In genomic region chr1:37029942-37030341, GRCm38 (mm10) we compare ENCODE assay signal across 11 mouse cellular contexts. TPM values are rescaled to one million over a fixed set of nuclear protein-coding genes. Genes with fewer than 3 reads are reported as not detected.
DNase-seq lines count a peak whose midpoint lies in the region; ATAC-seq and TF ChIP-seq lines count a peak whose summit lies in the region.
"Had no signal": no experiment of that assay in that cellular context is flagged by ENCODE, and none has a peak within 500 bp of the region (broad histone marks: within the 10 kb centered on the region; RNA-seq: fewer than 3 reads in every experiment).

No protein-coding gene starts in this region.

- no peak for TF ChIP-seq CTCF in layer of hippocampus, adult 2 months (conservative IDR thresholded peaks at IDR 0.05)
- no peak for TF ChIP-seq CTCF in midbrain, postnatal 0 days (IDR thresholded peaks at IDR 0.05)

- H3K27ac ChIP-seq in layer of hippocampus, adult 2 months: no peak overlapping the region
- H3K27ac ChIP-seq in forebrain, embryonic 11.5 days (ENCODE audit: low read depth, low read length): no peak overlapping the region
- H3K27ac ChIP-seq in intestine, embryonic 16.5 days (ENCODE audit: low read length): peak overlapping the region; percentile 86
- H3K27ac ChIP-seq in midbrain, postnatal 0 days (ENCODE audit: low read depth, low read length): no peak overlapping the region
- H3K27ac ChIP-seq: liver, embryonic 14.5 days had no signal

- H3K9ac ChIP-seq in forebrain, embryonic 11.5 days (ENCODE audit: low read length): no peak overlapping the region
- no peak overlapping the region for H3K9ac ChIP-seq in intestine, embryonic 16.5 days (ENCODE audit: low read depth, low read length)
- H3K9ac ChIP-seq in midbrain, postnatal 0 days (replicated peaks; ENCODE audit: low read length, poor library complexity, severe bottlenecking): peak overlapping the region; percentile 50; the same call in 1 of the 2 replicates
- H3K9ac ChIP-seq: liver, embryonic 14.5 days had no signal

- no peaks in the 10 kb centered on the region for H3K27me3 ChIP-seq in forebrain, embryonic 11.5 days (ENCODE audit: control insufficient read depth, insufficient read depth, low read length)
- no peaks in the 10 kb centered on the region for H3K27me3 ChIP-seq in intestine, embryonic 16.5 days (replicated peaks; ENCODE audit: control insufficient read depth, insufficient read depth, low read length)
- no peaks in the 10 kb centered on the region for H3K27me3 ChIP-seq in midbrain, postnatal 0 days (ENCODE audit: insufficient read depth, low read length)

- no peak for DNase-seq in layer of hippocampus, adult 2 months (ENCODE audit: low spot score in 2 of 2)
- DNase-seq in layer of hippocampus, adult 8-10 months (ENCODE audit: low spot score in 2 of 2): no peak
- DNase-seq in forebrain, embryonic 11.5 days (ENCODE audit: low spot score): no peak
- DNase-seq in midbrain, postnatal 0 days (ENCODE audit: low spot score): no peak
- no peak for DNase-seq in left cerebral cortex, postnatal 25 days (ENCODE audit: low spot score in 2 of 2)
- DNase-seq: cerebellum, adult 11-12 months; right cerebral cortex, postnatal 14 days had no signal

- H3K9me3 ChIP-seq in forebrain, embryonic 11.5 days (ENCODE audit: control insufficient read depth, low read length): no peaks in the 10 kb centered on the region
- H3K9me3 ChIP-seq in intestine, embryonic 16.5 days (ENCODE audit: control insufficient read depth, low read length): no peaks in the 10 kb centered on the region
- H3K9me3 ChIP-seq in midbrain, postnatal 0 days (ENCODE audit: low read length): no peaks in the 10 kb centered on the region

- peak overlapping the region; percentile 58; the same call in 1 of the 2 replicates for H3K4me3 ChIP-seq in layer of hippocampus, adult 2 months
- no peak overlapping the region for H3K4me3 ChIP-seq in forebrain, embryonic 11.5 days (ENCODE audit: low read depth, low read length)
- H3K4me3 ChIP-seq in intestine, embryonic 16.5 days (ENCODE audit: low read length): no peak overlapping the region
- no peak overlapping the region for H3K4me3 ChIP-seq in midbrain, postnatal 0 days (ENCODE audit: low read depth, low read length)

- H3K4me2 ChIP-seq in forebrain, embryonic 11.5 days (ENCODE audit: low read depth, low read length, severe bottlenecking): peak overlapping the region; percentile 76; the same call in 1 of the 2 replicates
- peak overlapping the region; percentile 90; the same call in 1 of the 2 replicates for H3K4me2 ChIP-seq in intestine, embryonic 16.5 days (ENCODE audit: low read depth, low read length)
- H3K4me2 ChIP-seq in midbrain, postnatal 0 days (ENCODE audit: low read depth, low read length, poor library complexity, severe bottlenecking): peak overlapping the region; percentile 87; the same call in 1 of the 2 replicates

- H3K36me3 ChIP-seq in forebrain, embryonic 11.5 days (ENCODE audit: control insufficient read depth, insufficient read depth, low read length): no peaks in the 10 kb centered on the region
- H3K36me3 ChIP-seq in intestine, embryonic 16.5 days (ENCODE audit: control insufficient read depth, insufficient read depth, low read length): no peaks in the 10 kb centered on the region
- no peaks in the 10 kb centered on the region for H3K36me3 ChIP-seq in midbrain, postnatal 0 days (ENCODE audit: insufficient read depth, low read length)

- intact Hi-C loops in left cerebral cortex, postnatal 25 days (cut with DNase I): no loop called here

- 40% methylated on average over 5 of the region's 5 CpGs for WGBS in forebrain, embryonic 11.5 days
- WGBS in intestine, embryonic 16.5 days: 35% methylated on average over 5 of the region's 5 CpGs
- 44% methylated on average over 5 of the region's 5 CpGs for WGBS in midbrain, postnatal 0 days

- H3K4me1 ChIP-seq in forebrain, embryonic 11.5 days (replicated peaks; ENCODE audit: control insufficient read depth, insufficient read depth, low read length): peaks cover 4% of the 10 kb centered on the region; the same call in 1 of the 2 replicates
- H3K4me1 ChIP-seq in intestine, embryonic 16.5 days (ENCODE audit: control insufficient read depth, insufficient read depth, low read length): peaks cover 22% of the 10 kb centered on the region
- H3K4me1 ChIP-seq in midbrain, postnatal 0 days (ENCODE audit: insufficient read depth, low read length): no peaks in the 10 kb centered on the region

- no peak for ATAC-seq in forebrain, embryonic 11.5 days (replicated peaks; ENCODE audit: low FRiP score)
- ATAC-seq in intestine, embryonic 16.5 days: 0 out of 2 replicates have a peak, but pooled peaks have one; percentile 31
- ATAC-seq in midbrain, postnatal 0 days (ENCODE audit: low FRiP score): no peak
- ATAC-seq in erythroid progenitor cell, adult 5-6 weeks (replicated peaks; ENCODE audit: low FRiP score, poor library complexity, severe bottlenecking): no peak
- no peak for ATAC-seq in monocyte, adult 5-6 weeks (replicated peaks; ENCODE audit: insufficient number of reproducible peaks, low FRiP score, low TSS enrichment, poor library complexity, severe bottlenecking)

RNA-seq across cellular contexts. Expression of gene Vwa3b, which starts 3.5 kb away (rescaled TPM):
- 10 to 100 TPM; 21.0 to 21.9 TPM for total RNA-seq in layer of hippocampus, adult 2 months (2021)
- total RNA-seq in layer of hippocampus, adult 8-10 months (2022): 10 to 100 TPM; 14.7 to 18.5 (median 17.7) TPM
- polyA plus RNA-seq in forebrain, embryonic 11.5 days (2014; fragmentation: Nextera tagmentation; extraction: Ambion mirVana): 0.28 TPM in 1 of 2 replicates, not detected in the other
- 1.7 TPM in 2 replicates for polyA plus RNA-seq in intestine, embryonic 16.5 days (2015; fragmentation: Nextera tagmentation; extraction: Ambion mirVana)
- 1.1 and 1.2 TPM in 2 replicates for total RNA-seq in midbrain, postnatal 0 days (2014; rRNA removed)
- polyA plus RNA-seq in midbrain, postnatal 0 days (2015; fragmentation: Nextera tagmentation; extraction: Ambion mirVana): 0.69 and 1.6 TPM in 2 replicates
- not detected in 2 replicates for total RNA-seq in erythroid progenitor cell, adult 5-6 weeks (2015; ENCODE audit: low replicate concordance)
- total RNA-seq in erythroid progenitor cell, adult 5-6 weeks (2017; ENCODE audit: low replicate concordance): not detected in 2 replicates
- total RNA-seq in left cerebral cortex, postnatal 25 days (2021): 1 to 10 TPM; 1.7 to 2.1 TPM
- total RNA-seq in monocyte, adult 5-6 weeks (2017): 0.96 to 1.6 TPM in 2 of 3 replicates, not detected in the other
- polyA plus RNA-seq: liver, embryonic 14.5 days had no signal
